Mouse (Mus musculus) limb, embryonic 13.5 days (tissue): ENCODE data around the gene Pank2. TPM values are rescaled to one million over a fixed set of nuclear protein-coding genes. Genes with fewer than 3 reads are reported as not detected.

ENCODE experiments used
- ATAC-seq: fragments of 200-750 bp; cut with Nextera tagmentation; 2 replicates; pipeline ENCODE4 v1.8.0; 2017; ENCODE audit warnings: low read depth, moderate number of reproducible peaks, moderate TSS enrichment; ENCODE audit not compliant: low FRiP score
- H3K27ac ChIP-seq: fragments of 300-500 bp; sonication (generic); 2 replicates; pipeline ENCODE4 v1.5.1; 2015; ENCODE audit warnings: inconsistent platforms, mild to moderate bottlenecking, moderate library complexity
- H3K27me3 ChIP-seq: fragments of 300-500 bp; sonication (generic); 2 replicates; pipeline ENCODE4 v1.6.1; 2015; ENCODE audit warnings: mild to moderate bottlenecking, inconsistent platforms
- H3K36me3 ChIP-seq: fragments of 300-500 bp; sonication (generic); 2 replicates; pipeline ENCODE4 v1.6.1; 2015; ENCODE audit warnings: inconsistent platforms, mild to moderate bottlenecking, moderate library complexity
- H3K4me1 ChIP-seq: fragments of 300-500 bp; sonication (generic); 2 replicates; pipeline ENCODE4 v1.6.1; 2015; ENCODE audit warnings: inconsistent platforms
- H3K4me2 ChIP-seq: fragments of 300-500 bp; sonication (generic); replicated peaks from 2 replicates; pipeline ENCODE4 v1.6.1; 2015; ENCODE audit warnings: inconsistent platforms, mild to moderate bottlenecking, moderate library complexity
- H3K4me3 ChIP-seq: fragments of 300-500 bp; sonication (generic); 2 replicates; pipeline ENCODE4 v1.5.1; 2015; ENCODE audit warnings: moderate library complexity, mild to moderate bottlenecking, inconsistent platforms
- H3K9ac ChIP-seq: fragments of 300-500 bp; sonication (generic); 2 replicates; pipeline ENCODE4 v1.6.1; 2015; ENCODE audit warnings: mild to moderate bottlenecking, inconsistent platforms
- H3K9me3 ChIP-seq: fragments of 300-500 bp; sonication (generic); 2 replicates; pipeline ENCODE4 v1.6.1; 2016; ENCODE audit warnings: inconsistent platforms
- WGBS: fragments of 180-500 bp; shearing (Covaris S2); methylation state at CpG from one replicate; pipeline ENCODE4 v1.1.7; 2015; 5-methylcytosine and 5-hydroxymethylcytosine counted together
- polyA plus RNA-seq: library from polyadenylated mRNA; unstranded; fragments of >200 nt; fragmentation: Nextera tagmentation; extraction: Ambion mirVana; gene quantifications from 2 replicates; pipeline ENCODE4 v1.2.1, GENCODE M21; 2015

The Pank2 gene
- polyA plus RNA-seq, 1 experiment from 2014 or later: 39.3 TPM

- Histone ChIP-seq H3K4me2 (peak overlapping the region; percentile 93), H3K27ac (peak overlapping the region; percentile 58; the same call in 1 of the 2 replicates), H3K36me3 (peaks cover 15% of the 10 kb centered on the region), H3K27me3 (no peaks in the 10 kb centered on the region), H3K4me1 (peaks cover 21% of the 10 kb centered on the region), H3K9ac (peak overlapping the region; percentile 87), H3K4me3 (peak overlapping the region; percentile 72), H3K9me3 (no peaks in the 10 kb centered on the region)
- WGBS: 12% methylated on average over 28 of the region's 28 CpGs
- 0 out of 2 replicates have a peak, but pooled peaks have one; percentile 22 for ATAC-seq
These were observed 28.1 kb upstream of the Pank2 start for GRCm38 (mm10) chr2:131234127-131234650.

GRCm38 (mm10) chr2:131234970-131235635 is 27.2 kb upstream of the Pank2 start:
- Histone ChIP-seq H3K27ac (no peak overlapping the region), H3K9ac (peak overlapping the region; percentile 87), H3K4me1 (peaks cover 21% of the 10 kb centered on the region), H3K27me3 (no peaks in the 10 kb centered on the region), H3K36me3 (peaks cover 24% of the 10 kb centered on the region), H3K9me3 (no peaks in the 10 kb centered on the region), H3K4me2 (peak overlapping the region; percentile 93), H3K4me3 (peak overlapping the region; percentile 72)
- ATAC-seq: no peak
- WGBS: 74% methylated on average over 7 of the region's 7 CpGs

GRCm38 (mm10) chr2:131242180-131242579 is 20.1 kb upstream of the Pank2 start:
- H3K9ac ChIP-seq: no peak overlapping the region
- no peak overlapping the region for H3K4me3 ChIP-seq
- no peaks in the 10 kb centered on the region for H3K27me3 ChIP-seq
- H3K9me3 ChIP-seq: no peaks in the 10 kb centered on the region
- H3K36me3 ChIP-seq: peaks cover 95% of the 10 kb centered on the region
- no peak for ATAC-seq
- no peaks in the 10 kb centered on the region for H3K4me1 ChIP-seq
- H3K4me2 ChIP-seq: no peak overlapping the region
- H3K27ac ChIP-seq: no peak overlapping the region

- Histone ChIP-seq H3K4me1 (no peaks in the 10 kb centered on the region), H3K9ac (no peak overlapping the region), H3K27ac (no peak overlapping the region), H3K36me3 (peaks cover 98% of the 10 kb centered on the region), H3K4me3 (no peak overlapping the region), H3K27me3 (no peaks in the 10 kb centered on the region), H3K9me3 (no peaks in the 10 kb centered on the region), H3K4me2 (no peak overlapping the region)
- 86% methylated on average over 7 of the region's 7 CpGs for WGBS
- no peak for ATAC-seq
These were observed 19.4 kb upstream of the Pank2 start for GRCm38 (mm10) chr2:131242929-131243328.

DNA sequence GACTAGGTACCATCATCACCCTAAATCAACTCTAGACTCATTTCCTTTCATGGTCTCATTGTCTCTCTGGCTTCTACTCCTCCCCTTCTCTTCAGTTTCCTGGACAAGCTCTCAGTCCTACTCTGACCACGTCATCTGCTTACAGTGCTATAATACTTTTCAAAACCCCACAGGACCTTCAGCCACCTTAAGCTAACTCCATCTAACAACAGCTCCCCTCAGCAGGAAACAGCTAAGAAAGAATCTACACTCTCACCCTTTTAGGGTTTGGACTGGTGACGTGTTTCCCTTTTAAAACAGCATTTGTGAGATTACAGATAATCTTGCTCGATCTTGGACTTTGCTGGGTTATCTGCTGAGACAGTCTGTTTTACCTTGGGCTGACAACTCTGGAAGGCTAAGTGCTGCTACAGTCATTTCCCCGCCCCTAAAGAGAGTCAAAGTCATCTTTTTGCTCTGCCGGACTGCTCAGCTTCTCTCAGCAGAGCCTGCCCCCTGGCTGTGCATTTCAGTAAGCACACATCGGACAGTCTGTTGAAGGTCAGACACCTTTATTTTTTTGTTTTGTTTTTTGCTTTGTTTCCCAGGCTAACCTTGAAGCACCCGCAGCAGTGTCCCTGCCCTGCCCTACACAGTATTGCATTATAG is 8.5 kb upstream of the Pank2 start:
- H3K4me1 ChIP-seq: peaks cover 14% of the 10 kb centered on the region
- no peak overlapping the region for H3K4me3 ChIP-seq
- H3K36me3 ChIP-seq: peaks cover 2% of the 10 kb centered on the region; the same call in 1 of the 2 replicates
- peak; percentile 79 for ATAC-seq
- peak overlapping the region; percentile 39; the same call in 1 of the 2 replicates for H3K27ac ChIP-seq
- 16% methylated on average over 7 of the region's 7 CpGs for WGBS
- no peaks in the 10 kb centered on the region for H3K27me3 ChIP-seq
- no peaks in the 10 kb centered on the region for H3K9me3 ChIP-seq
- H3K9ac ChIP-seq: no peak overlapping the region
- peak overlapping the region; percentile 30 for H3K4me2 ChIP-seq

DNA sequence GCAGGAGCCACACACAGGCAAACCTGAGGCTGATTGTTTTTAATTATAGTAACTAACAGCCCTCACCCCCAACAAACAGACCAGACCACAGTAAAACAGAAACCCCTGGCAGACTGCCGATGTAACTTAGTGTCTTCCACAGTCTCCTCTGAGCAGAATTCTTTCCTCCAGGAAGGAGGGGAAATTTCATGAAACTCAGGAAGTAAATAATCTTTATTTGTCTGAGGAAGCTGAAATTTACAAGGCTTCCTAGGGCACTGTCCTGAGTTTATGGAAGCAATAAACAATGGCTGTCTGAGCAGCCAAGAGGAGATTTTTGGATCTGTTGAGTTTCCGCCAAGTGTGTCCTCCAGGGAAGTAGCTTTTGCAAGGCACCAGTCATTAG is 8.0 kb upstream of the Pank2 start:
- H3K4me3 ChIP-seq: no peak overlapping the region
- WGBS: 24% methylated on average over 2 of the region's 2 CpGs
- H3K36me3 ChIP-seq: no peaks in the 10 kb centered on the region
- H3K4me2 ChIP-seq: peak overlapping the region; percentile 30
- no peaks in the 10 kb centered on the region for H3K27me3 ChIP-seq
- H3K27ac ChIP-seq: no peak overlapping the region; the same call in 1 of the 2 replicates
- peak; percentile 48; the same call in 1 of the 2 replicates for ATAC-seq
- H3K4me1 ChIP-seq: peaks cover 14% of the 10 kb centered on the region
- H3K9me3 ChIP-seq: no peaks in the 10 kb centered on the region
- no peak overlapping the region for H3K9ac ChIP-seq

GRCm38 (mm10) chr2:131255738-131256137 is 6.6 kb upstream of the Pank2 start:
- H3K4me2 ChIP-seq: no peak overlapping the region

DNA sequence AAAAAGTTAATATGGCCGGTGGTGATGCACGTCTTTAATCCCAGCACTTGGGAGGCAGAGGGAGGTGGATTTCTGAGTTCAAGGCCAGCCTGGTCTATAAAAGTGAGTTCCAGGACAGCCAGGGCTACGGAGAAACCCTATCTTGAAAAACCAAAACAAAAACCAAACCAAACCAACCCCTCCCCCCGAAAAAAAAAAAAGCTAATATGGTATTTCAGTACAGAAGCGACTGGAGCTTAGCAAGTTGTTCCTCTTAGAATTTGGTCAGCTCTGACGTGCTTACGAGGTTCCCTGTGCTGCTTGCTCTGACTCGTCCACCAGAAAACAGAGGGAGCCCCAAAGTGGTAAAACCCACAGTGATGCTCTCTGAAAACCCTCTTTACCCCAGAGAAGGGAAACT is 3.6 kb upstream of the Pank2 start:
- 67% methylated on average over 8 of the region's 8 CpGs for WGBS
- ATAC-seq: no peak

More at GRCm38 (mm10) chr2:131255738-131256137, 6.6 kb upstream of the Pank2 start:
- peaks cover 16% of the 10 kb centered on the region for H3K4me1 ChIP-seq
- H3K4me3 ChIP-seq: no peak overlapping the region
- H3K36me3 ChIP-seq: no peaks in the 10 kb centered on the region
- no peak overlapping the region for H3K9ac ChIP-seq
- WGBS: 49% methylated on average over 3 of the region's 3 CpGs
- no peaks in the 10 kb centered on the region for H3K9me3 ChIP-seq
- H3K27me3 ChIP-seq: no peaks in the 10 kb centered on the region
- H3K27ac ChIP-seq: no peak overlapping the region
- no peak for ATAC-seq

GRCm38 (mm10) chr2:131260544-131261307 is 1.6 kb upstream of the Pank2 start:
- Histone ChIP-seq H3K27me3 (no peaks in the 10 kb centered on the region), H3K27ac (no peak overlapping the region), H3K4me2 (no peak overlapping the region), H3K9ac (no peak overlapping the region), H3K4me1 (peaks cover 31% of the 10 kb centered on the region), H3K36me3 (no peaks in the 10 kb centered on the region), H3K4me3 (no peak overlapping the region), H3K9me3 (no peaks in the 10 kb centered on the region)
- no peak for ATAC-seq
- WGBS: 59% methylated on average over 9 of the region's 9 CpGs

More for the DNA sequence above, 3.6 kb upstream of the Pank2 start:
- Histone ChIP-seq H3K4me2 (no peak overlapping the region), H3K27me3 (no peaks in the 10 kb centered on the region), H3K4me1 (peaks cover 21% of the 10 kb centered on the region), H3K27ac (no peak overlapping the region), H3K9me3 (no peaks in the 10 kb centered on the region), H3K9ac (no peak overlapping the region), H3K4me3 (no peak overlapping the region), H3K36me3 (no peaks in the 10 kb centered on the region)

DNA sequence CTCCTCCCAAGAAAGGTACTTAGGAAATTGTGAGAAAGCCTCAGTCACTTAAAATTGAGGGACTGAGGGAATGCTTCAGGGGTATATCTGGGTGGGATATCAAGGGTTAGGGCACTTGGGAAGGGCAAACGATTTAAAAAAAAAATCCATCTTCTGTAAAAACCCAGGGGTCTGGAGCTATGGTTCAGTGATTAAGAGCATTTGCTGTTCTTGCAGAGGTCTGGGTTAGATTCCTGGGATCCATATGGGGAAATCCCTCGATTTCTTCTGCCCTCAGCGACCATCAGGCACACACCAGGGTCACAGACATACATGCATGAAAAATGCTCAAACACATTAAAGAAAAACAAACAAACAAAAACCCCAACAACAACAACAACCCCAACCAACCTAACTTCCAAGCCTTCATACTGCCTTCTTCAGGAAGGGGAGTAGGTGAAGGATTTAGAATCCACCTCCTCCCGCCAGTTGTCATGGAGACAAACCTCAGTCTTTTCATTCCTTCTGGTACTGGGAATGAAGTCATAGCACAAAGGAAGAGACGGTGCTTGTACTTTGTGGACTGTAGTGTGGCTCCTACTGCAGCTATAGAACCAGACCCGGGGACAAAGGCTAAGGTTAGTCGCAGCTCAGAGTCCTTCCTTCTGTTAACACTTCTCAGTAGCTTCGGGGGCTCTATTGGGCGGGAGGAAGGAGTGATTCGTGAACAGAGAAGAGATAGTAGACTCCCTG is 648 bp upstream of the Pank2 start:
- no peaks in the 10 kb centered on the region for H3K36me3 ChIP-seq
- H3K4me1 ChIP-seq: peaks cover 31% of the 10 kb centered on the region
- ATAC-seq: peak; percentile 74
- H3K27me3 ChIP-seq: no peaks in the 10 kb centered on the region
- peak overlapping the region; percentile 75 for H3K9ac ChIP-seq
- H3K4me3 ChIP-seq: peak overlapping the region; percentile 76
- 2% methylated on average over 10 of the region's 10 CpGs for WGBS
- H3K4me2 ChIP-seq: peak overlapping the region; percentile 73
- H3K27ac ChIP-seq: peak overlapping the region; percentile 94
- H3K9me3 ChIP-seq: no peaks in the 10 kb centered on the region
